Mouse (Mus musculus): ENCODE data around the gene Kxd1. TPM values are rescaled to one million over a fixed set of nuclear protein-coding genes. Genes with fewer than 3 reads are reported as not detected.

Kxd1 gene
- total RNA-seq, 2 experiments from 2014 or later: 74.4 to 84.5 TPM

- ATAC-seq (replicated peaks; ENCODE audit: poor library complexity, severe bottlenecking): peak; percentile 88
These were observed 21.8 kb upstream of the Kxd1 start for GRCm38 (mm10) chr8:70549412-70550184.

DNA sequence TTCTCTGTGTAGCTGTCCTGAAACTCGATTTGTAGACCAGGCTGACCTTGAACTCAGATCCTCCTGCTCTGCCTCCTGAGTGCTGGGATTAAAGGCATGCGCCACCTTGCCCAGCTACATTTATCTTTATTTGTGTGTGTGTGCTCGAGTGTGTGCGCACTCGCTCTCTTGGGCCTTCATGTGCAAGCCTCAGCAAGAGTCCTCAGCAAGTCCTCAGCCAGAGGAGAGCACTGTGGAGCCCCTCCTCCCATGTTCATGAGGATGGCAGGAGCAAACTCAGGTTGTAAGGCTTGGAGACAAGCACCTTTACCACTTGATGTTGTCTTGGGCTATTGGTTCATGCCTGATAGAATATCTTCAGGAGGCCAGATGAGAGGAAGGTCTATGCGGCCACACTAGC, 20.0 kb upstream of the Kxd1 start:
- ATAC-seq (replicated peaks; ENCODE audit: poor library complexity, severe bottlenecking): no peak

DNA sequence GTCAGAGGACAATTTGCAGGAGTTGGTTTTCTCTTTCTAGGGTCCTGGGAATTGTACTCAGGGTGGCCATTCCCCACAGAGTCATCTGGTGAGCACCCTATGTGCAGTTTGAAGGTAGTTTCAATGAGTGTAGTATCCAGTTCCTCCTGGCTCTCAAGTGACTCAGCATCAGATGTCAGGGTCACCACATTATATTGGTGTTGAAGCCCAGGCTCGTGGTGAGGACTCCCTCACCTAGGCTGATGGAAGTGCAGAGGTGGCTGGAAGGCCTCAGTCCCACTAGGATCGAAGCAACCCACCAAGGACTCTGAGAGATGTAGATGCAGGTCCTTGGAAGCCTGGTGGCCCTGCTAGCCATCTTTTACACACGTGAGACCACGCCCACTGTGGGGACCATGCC, 18.7 kb upstream of the Kxd1 start:
- ATAC-seq (replicated peaks; ENCODE audit: poor library complexity, severe bottlenecking): peak; percentile 26; the same call in 1 of the 2 replicates

DNA sequence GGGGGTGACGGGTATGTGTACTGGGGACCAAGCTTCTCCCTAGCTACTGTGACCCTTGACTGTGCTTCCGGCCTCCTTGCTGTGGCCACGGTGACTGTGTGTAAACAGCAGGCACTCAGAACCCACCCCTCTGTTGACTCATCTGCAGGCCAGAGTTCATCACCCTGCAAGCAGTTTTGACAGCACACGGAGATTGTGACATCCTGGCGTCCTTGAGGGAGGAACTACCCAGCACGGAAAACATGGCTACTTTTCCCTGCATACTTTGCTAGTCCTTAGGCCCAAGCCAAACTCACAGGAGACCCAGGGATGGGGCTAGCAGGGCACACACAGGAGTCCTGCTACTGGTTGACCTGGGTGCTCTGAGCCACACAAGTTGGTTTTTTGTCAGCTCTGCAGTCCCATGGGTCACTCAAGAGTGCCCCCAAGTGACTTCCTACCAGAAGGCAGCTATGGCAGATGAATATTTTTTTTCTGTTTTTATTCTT, 16.5 kb upstream of the Kxd1 start:
- ATAC-seq (replicated peaks; ENCODE audit: poor library complexity, severe bottlenecking): peak; percentile 70

DNA sequence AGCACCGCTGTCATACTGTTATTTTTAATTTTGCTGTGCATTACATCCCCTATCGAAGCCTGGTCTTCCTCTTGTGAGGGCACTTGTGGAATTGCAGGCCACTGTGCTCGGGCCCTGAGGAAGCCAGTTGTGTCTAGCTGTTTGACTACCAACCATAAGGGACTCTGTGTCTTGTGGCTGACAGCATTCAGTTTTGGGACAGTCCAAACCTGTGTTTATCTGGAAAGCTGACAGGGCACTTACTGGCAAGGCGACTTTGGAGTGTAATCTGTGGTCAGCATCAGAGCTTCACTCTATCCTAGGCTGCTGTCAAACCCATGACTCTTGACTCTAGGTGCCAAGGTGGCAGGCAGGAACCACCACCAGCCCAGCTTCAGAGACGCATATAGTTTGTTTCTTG, 13.3 kb upstream of the Kxd1 start:
- no peak for ATAC-seq (replicated peaks; ENCODE audit: poor library complexity, severe bottlenecking)

DNA sequence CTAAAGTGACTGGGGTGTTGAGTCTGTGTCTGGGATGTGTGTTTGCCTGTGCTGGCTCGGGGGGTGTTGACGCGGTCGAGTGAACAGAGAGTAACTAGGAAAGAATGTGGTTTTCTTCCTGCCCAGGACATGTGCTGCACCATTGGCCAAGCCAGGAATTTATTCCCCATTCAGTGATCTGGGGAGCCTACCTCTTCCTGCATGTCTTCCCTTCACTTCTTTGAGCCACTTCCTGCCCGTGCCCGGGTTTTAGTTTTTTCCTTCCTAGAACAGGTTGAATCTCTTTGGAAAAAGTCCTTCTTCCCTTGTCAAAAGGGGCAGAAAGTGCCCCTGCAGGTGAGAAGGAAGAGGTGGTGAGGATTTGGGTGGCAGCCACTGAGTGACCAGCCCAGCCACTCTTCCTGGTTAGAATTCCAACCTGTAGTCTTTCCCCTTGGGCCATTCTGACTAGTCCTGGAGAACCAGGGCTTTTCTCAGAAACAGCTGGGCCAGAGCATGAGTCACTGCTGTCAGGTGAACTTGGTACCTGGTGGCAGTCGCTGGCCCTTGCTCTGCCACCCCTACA, 12.8 kb upstream of the Kxd1 start:
- ATAC-seq (replicated peaks; ENCODE audit: poor library complexity, severe bottlenecking): no peak

DNA sequence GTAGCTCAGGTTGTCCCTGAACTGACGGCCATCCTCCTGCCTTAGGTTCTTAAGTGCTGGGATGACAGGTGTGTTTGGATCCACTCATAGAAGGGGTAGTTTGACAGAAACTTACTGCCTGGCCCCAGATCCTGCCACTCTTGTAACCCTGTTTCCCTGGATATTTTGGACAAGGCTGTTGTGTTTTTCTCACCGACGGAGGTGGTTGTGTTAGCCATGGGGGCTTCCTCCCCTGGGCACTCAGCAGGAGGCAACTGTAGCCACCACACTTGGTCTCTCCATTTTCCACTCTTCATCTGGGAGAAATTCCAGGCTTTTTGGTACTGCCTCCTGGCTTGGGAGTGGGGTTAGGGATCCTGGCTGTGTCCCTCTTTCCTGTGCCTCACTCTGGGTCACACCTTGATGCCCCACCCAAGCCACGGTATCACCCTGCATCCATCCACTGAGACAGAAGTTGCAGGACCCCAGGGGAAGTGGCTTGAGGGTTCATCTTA, 12.3 kb upstream of the Kxd1 start:
- no peak for ATAC-seq (replicated peaks; ENCODE audit: poor library complexity, severe bottlenecking)

GRCm38 (mm10) chr8:70539077-70539813, 11.5 kb upstream of the Kxd1 start, which contains the start of gene Ell:
Gene Ell (plus strand): TSS chr8:70539457.
- peak; percentile 52 for ATAC-seq (replicated peaks; ENCODE audit: poor library complexity, severe bottlenecking)

DNA sequence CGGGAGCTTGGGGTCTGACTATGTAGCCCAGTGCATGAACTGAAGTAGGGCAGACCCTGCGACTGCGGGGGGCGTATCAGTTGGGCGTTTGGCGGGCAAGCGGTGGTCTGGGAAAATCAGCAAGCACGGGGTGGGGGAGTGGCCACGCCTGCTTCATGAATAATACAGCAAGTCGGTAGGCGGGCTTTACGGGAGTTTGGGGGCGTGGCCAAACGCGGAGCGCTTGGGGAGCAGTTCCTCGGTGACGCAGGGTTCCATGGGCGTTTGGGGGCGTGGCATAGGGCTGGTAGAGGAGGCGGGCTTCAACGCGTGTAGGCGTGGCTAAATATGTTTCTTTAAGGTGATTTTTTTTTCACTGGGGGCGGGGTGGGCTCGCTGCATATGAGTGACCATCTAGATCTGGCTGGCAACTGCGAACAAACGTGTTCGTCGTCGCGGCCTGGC, 10.9 kb upstream of the Kxd1 start:
- peak; percentile 69 for ATAC-seq (replicated peaks; ENCODE audit: poor library complexity, severe bottlenecking)

GRCm38 (mm10) chr8:70538024-70538579, 10.3 kb upstream of the Kxd1 start:
- ATAC-seq (replicated peaks; ENCODE audit: poor library complexity, severe bottlenecking): peak; percentile 43

DNA sequence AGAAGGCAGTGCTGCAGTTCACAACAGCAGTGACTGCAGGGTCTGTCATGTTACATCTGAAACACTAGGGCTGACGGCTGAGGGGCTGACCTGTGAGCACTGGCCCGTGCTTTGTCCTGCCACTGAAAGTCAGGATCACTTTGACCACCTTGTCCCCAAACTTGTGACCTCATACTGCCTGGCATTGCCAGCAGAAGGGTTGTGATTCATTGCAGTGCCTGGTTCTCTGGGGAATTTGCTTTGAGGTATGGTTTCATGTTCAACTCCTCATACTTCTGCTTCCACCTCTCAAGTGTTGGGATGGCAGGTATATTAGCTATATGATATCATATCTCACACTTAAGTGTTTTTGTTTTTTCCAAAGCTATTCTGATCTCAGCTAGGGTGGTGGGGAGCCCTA, 7.9 kb upstream of the Kxd1 start:
- ATAC-seq (replicated peaks; ENCODE audit: poor library complexity, severe bottlenecking): no peak

- ATAC-seq (replicated peaks; ENCODE audit: poor library complexity, severe bottlenecking): no peak
These were observed 7.5 kb upstream of the Kxd1 start for GRCm38 (mm10) chr8:70535221-70535620.

DNA sequence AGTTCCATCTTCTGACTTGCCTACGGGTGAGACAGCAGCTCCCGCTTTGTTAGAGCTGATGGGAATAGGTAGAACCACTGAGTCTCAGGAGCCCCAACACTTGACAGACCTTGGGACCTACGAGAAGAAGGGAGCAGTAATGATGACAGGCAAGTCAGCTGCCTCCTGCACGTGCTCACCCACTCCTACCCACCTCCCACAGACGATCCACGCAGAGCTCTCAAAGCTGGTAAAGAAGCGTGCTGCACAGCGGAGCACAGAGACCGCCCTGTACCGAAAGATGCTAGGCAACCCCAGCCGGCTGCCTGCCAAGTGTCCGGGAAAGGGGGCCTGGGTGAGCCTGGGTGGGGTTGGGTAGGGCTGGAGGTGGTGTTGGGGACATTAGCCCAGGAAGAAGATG, 6.5 kb upstream of the Kxd1 start:
- no peak for ATAC-seq (replicated peaks; ENCODE audit: poor library complexity, severe bottlenecking)

DNA sequence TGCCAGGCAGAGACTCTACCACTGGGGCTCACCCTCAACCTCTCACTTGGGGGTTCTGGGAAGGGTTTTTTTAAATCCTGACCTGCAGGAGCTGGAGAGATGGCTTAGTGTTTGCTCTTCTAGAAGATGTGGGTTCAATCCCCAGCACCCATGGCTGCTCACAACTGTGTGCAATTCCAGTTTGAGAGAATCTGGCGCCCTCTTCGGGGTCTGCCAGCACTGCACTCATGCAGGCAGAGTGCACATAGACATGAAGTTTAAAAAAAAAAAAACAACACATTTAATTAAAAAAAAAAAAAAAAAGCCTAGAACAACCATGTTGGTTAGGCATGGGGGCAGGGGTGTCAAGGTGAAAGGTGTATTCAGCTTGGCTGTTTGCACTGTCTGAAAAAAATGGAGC, 2.6 kb upstream of the Kxd1 start:
- no peak for ATAC-seq (replicated peaks; ENCODE audit: poor library complexity, severe bottlenecking)

GRCm38 (mm10) chr8:70529741-70530161, 2.0 kb upstream of the Kxd1 start:
- ATAC-seq (replicated peaks; ENCODE audit: poor library complexity, severe bottlenecking): no peak

- ATAC-seq (replicated peaks; ENCODE audit: poor library complexity, severe bottlenecking): peak; percentile 30; the same call in 1 of the 2 replicates
These were observed 1.5 kb upstream of the Kxd1 start for GRCm38 (mm10) chr8:70529299-70529698.

GRCm38 (mm10) chr8:70528182-70528797, 534 bp upstream of the Kxd1 start:
- ATAC-seq (replicated peaks; ENCODE audit: poor library complexity, severe bottlenecking): no peak

- no peak for ATAC-seq (replicated peaks; ENCODE audit: poor library complexity, severe bottlenecking)
These were observed 645 bp downstream of the Kxd1 start for GRCm38 (mm10) chr8:70527111-70527511.

DNA sequence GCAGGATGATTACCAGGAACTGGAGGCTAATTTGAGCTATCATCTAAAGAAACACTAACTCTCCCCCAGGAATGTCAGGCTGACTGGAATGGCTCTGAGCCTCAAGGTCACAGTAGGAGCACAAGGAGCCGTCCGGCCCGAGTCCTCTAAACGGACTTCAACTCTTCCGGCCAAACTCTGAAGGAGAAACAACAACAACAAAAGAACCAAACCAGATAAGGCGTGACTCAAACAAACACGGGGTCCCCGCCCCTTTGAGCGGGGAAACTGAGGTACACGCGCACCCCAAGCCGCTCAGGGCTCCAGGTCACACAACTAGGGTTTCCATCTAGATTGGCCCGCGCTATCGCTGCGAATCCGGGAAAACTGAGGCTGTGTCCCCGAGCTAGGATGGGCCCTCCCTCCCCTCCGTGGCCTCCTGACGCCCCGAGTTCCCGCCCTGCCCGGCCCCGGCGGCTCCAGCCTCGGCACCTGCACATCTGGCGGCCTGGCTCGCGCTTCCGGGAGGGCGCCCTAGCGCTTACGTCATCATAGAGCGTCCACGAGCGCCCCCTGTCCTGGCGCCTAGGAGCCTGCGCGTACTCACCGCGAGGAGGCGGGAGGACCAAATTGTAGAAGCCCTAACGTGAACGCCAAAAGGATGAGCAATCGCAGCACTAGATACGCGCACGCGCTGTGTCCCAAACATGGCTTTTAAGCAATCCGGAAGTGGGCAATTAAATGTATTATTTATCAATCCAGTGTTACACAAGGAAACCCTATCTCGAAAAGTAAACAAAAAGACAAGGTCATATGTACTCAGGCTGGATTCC, 5.0 kb downstream of the Kxd1 start:
- peak; percentile 89 for ATAC-seq (replicated peaks; ENCODE audit: poor library complexity, severe bottlenecking)
